Mouse (Mus musculus) testis, adult 2 months (tissue): ENCODE results near the gene Zfp697.
"Not testable (repeated sequence)": the region's sequence is repeated elsewhere in the genome, so short reads cannot be mapped to it uniquely, and the experiment has no call there.

Experiments used
- CTCF ChIP-seq: fragments of 200-500 bp; IDR thresholded peaks from 2 replicates; pipeline ENCODE4 v1.5.1; 2012; ENCODE audit warnings: low read depth, mild to moderate bottlenecking, inconsistent platforms, low read length, moderate library complexity; ENCODE audit not compliant: control insufficient read depth, insufficient read depth, insufficient replicate concordance
- POLR2A ChIP-seq: fragments of 200-500 bp; IDR thresholded peaks from 2 replicates; pipeline ENCODE4 v1.6.1; 2012; ENCODE audit warnings: low read depth, mild to moderate bottlenecking, inconsistent platforms, low read length, moderate library complexity; ENCODE audit not compliant: control insufficient read depth

DNA sequence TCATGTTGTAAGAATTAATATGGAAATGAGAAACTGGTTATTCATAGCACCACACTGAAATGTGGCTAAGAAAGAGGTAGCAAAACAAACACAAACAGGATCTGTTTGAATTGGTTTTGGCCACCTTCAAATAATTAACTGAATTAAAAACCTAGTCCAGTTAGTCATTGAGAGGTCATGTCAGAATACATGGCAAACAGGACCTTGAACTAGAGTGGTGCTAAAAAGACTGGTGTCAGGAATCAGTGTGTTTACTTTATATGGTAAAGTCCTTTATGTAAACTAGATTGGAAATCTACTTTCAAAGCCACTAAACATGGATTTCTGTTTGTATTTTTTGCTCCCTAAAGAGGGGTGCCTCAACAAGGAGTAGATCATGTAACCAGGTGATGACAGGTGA lies 200.4 kb downstream of the Zfp697 start:
- TF ChIP-seq CTCF, POLR2A: not testable (repeated sequence)
